Mouse (Mus musculus): Measurements from ENCODE around the gene Dnajc12.
"Not testable (repeated sequence)": the region's sequence is repeated elsewhere in the genome, so short reads cannot be mapped to it uniquely, and the experiment has no call there.

The Dnajc12 gene

GRCm38 (mm10) chr10:63382372-63383279, at the start of gene Dnajc12:
Gene Dnajc12 (plus strand): TSS chr10:63382443.
- DNase-seq: peak; percentile 85

DNA sequence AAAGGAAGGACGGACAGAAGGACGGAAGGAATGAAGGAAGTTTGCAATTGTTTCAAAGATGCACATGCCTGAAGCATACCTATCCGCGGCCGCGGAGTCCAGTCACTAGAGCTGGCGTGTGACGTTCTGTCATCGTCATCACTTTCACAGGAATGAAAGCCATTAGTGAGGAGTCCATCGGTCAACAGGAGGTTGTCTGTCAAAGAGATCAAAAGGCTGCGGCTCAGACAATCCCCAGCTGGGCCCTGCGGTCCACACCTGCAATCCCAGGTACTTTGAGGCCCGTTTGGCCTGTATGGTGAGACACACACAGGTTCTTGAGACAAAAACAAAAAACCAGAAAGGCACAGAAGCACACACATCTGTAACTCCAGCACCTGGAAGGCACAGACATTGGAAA, 45.3 kb upstream of the Dnajc12 start:
- DNase-seq: peak; percentile 3

DNA sequence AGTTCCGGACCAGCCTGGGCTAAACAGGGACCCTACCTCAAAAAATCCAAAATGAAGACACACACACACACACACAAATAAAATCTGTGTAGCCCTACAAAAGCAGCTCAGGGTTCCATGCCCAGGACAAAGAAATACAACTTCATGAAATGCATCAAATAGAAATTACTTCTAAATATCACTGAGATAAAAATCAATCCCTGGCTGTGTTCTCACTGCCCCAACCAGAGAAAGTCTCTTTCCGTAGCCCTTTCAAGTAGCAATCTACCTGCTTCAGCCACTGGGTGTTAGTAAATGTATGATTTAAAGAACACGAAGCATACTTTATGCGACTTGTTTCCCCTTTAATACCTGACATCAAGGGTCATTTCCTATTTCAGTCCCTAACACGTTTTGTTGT, 44.9 kb upstream of the Dnajc12 start:
- DNase-seq: no peak

GRCm38 (mm10) chr10:63337951-63338836, 44.0 kb upstream of the Dnajc12 start:
- peak; percentile 64 for DNase-seq

DNA sequence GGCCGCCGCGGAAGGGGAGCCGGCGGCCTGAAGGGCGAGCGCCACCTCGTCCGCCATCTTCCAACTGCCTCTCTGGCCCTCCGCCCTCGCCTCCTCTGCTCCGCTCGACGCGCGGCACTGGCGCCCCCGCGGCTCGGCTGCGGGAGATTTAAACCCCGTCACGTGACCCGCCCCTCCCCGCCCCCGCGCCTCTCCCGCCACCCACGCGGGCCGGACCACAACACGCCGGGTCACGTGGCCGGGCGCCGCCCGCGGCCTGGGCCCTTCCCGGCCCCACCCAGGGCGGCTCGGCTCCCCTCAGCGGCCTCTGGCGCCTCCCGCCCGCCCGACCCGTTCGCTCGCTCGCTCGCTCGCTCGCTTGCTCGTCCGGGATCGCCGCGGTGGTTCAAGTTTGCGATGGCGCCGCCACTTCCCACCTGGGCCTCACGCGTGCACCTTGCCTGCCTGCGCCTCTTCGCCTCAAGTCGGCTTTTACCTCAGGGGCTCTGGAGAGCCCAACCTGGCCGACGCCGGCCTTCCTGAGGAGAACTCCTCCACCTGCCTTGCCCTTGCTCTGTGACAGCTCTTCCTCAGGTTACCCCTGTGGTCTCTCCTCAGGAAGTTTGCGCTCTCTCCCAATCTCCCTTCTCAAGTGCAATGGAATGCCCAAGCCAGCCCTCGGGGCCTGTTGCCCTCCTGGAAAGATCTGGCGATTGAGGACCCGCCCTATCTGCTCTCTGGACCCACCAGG, 43.2 kb upstream of the Dnajc12 start:
- DNase-seq: peak; percentile 93

- DNase-seq: no peak
These were observed 40.9 kb upstream of the Dnajc12 start for GRCm38 (mm10) chr10:63341351-63341750.

- DNase-seq: no peak
These were observed 37.5 kb upstream of the Dnajc12 start for GRCm38 (mm10) chr10:63344751-63345150.

- DNase-seq: no peak
These were observed 34.0 kb upstream of the Dnajc12 start for GRCm38 (mm10) chr10:63348291-63348690.

GRCm38 (mm10) chr10:63350666-63351065, 31.6 kb upstream of the Dnajc12 start:
- no peak for DNase-seq

DNA sequence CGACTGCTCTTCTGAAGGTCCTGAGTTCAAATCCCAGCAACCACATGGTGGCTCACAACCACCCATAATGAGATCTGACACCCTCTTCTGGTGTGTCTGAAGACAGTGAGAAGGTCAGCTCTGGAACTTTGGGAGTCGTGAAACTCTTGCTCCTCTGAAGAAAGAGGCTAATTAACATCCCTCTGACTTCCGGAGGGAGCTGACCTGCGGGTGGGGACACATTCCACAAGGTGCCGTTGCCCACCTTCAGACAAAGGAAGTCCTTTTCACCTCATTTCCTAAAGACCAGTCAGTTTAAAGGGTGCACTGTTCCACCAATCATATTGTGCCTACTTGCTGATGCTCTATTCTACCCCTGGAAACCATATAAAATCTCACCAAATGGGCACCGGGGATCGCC, 31.1 kb upstream of the Dnajc12 start:
- not testable (repeated sequence) for DNase-seq

- no peak for DNase-seq
These were observed 30.1 kb upstream of the Dnajc12 start for GRCm38 (mm10) chr10:63352111-63352510.

GRCm38 (mm10) chr10:63360502-63360901, 21.7 kb upstream of the Dnajc12 start:
- no peak for DNase-seq

- DNase-seq: no peak
These were observed 16.3 kb upstream of the Dnajc12 start for GRCm38 (mm10) chr10:63365918-63366455.

GRCm38 (mm10) chr10:63367386-63367785, 14.9 kb upstream of the Dnajc12 start:
- no peak for DNase-seq

- peak; percentile 28 for DNase-seq
These were observed 14.2 kb upstream of the Dnajc12 start for GRCm38 (mm10) chr10:63368041-63368440.

GRCm38 (mm10) chr10:63376303-63376702, 5.9 kb upstream of the Dnajc12 start:
- DNase-seq: no peak

GRCm38 (mm10) chr10:63377468-63377867, 4.8 kb upstream of the Dnajc12 start:
- peak; percentile 71 for DNase-seq

DNA sequence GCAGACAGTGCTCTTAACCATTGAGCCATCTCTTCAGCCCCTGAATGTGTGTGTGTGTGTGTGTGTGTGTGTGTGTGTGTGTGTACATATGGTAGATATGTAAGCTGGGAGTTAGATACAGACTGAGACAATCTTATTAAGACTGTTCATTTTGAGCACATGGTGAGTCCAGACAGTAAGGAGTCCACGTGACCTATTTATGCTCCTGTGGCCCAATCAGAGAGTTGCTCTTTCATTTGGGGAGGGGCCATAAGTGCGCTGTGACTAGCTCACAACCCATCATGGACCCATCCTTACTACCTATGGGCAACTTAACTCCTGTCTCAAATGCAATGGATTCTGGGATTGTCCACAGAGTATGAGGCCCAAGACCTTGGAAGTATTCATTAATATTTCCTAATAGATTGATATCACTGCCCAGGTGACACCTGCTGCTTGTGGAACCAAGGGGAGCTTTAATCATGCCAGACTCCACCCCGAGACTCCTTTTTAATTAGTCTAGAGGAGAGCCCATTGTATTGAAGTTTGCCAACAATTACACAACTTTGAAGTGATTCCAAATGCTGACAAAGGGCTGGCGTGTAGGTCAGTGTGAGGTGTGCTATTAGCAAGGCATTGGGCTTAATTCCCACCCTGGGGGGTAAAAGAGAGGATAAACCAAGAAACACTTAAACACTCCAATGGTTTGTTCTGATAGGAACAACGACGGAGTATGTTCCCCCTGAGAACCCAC, 3.1 kb upstream of the Dnajc12 start:
- DNase-seq: no peak

DNA sequence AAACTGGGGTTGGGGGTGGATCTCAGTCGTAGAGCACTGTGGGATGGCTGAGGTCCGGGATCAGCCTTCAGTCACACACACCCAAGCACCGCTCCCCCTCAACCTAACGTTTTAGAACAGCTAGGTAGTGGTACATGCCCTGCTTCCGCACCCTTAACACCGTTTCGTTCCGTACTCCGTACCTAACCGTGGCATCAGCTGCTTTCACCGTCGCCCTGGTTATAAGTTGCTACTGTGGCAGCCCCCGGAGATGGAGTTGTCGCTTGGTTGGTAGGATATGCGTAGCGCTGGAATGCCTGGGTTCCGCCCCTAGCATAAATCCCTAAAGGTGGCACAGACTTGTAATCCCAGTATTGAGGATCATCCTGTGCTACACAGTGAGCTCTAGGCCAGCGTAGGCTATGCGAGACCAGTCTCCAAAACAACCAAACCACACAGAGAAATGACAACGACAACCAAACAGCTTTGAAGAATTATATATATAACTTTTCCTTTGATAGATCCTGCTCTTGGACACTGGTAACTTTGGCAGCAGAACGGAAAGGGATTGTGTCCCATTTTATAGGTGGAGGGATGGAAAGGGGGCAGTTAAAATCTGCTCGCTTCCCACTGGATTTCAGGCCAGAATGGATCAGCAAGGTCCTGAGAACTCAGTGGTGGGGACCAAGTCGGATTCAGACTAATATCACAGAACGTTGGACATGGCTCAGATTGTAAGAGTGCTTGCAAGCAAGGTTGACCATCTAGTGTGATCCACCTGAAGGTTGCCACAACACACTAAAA, 554 bp upstream of the Dnajc12 start, which contains the start of gene Sirt1:
Gene Sirt1, minus strand, starts transcription at position 207 of the 783 bp plus-strand sequence.
- peak; percentile 7 for DNase-seq

GRCm38 (mm10) chr10:63385897-63386296, 3.7 kb downstream of the Dnajc12 start:
- not testable (repeated sequence) for DNase-seq

DNA sequence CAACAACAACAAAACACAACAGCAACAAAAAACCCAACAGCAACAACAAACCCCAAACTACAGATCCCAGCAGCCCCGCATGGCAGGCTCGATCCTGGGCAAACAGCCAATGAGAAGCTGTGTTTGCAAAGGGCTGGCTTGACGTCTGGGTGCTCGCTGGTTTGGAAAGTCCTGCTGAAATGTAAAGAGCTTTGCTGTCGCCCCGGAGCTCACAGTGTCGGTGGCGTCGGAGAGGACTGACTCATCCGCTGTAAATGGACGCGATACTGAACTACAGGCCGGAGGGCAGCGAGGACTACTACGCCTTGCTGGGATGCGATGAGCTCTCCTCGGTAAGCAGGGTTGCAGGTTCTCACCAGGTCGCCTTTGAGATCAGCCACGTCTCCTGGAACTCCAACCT, 4.2 kb downstream of the Dnajc12 start:
- DNase-seq: peak; percentile 84
